Mouse (Mus musculus): Measurements from ENCODE around the gene Gm4177.
"Not testable (repeated sequence)": the region's sequence is repeated elsewhere in the genome, so short reads cannot be mapped to it uniquely, and the experiment has no call there.

Gm4177 gene

DNA sequence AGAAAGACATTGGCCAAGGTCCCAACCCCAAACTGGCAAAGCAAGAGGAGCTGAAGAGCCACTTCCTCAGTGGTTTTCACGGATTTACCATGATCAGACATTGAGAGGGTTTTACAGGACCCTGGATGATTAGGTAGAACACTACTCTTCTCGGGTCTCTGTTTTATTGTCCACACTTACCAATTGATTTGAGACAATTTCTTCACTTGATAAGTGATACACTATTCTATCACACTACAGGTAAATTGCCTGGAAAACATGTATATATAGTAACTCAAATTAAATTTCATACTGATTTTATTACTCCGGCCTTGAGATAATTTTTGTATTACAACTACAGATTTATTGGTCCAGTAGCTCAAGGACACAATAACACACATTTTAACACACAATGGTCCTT, at the start of gene Gm4177:
Gene Gm4177, minus strand, starts transcription at position 101 of the 400 bp plus-strand sequence.
- not testable (repeated sequence) for H3K27me3 ChIP-seq (ENCODE audit: insufficient read depth, low read length); H3K36me3 ChIP-seq (ENCODE audit: insufficient read depth, low read length); H3K4me3 ChIP-seq (replicated peaks; ENCODE audit: low read length); H3K4me1 ChIP-seq (replicated peaks; ENCODE audit: low read depth, low read length); H3K9me3 ChIP-seq (ENCODE audit: low read length)

DNA sequence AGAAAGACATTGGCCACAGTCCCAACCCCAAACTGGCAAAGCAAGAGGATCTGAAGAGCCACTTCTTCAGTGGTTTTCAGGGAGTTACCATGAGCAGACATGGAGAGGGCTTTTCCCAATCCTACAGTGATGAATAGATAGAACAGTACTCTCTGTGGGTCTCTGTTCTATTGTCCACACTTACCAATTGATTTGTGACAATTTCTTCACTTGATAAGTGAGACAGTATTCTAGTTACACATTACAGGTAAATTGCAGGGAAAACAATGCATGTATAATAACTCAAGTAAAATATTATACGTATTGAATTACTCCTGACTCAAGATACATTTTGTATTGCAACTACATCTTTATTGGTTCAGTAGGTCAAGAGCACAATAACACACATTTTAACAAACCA, 47.6 kb upstream of the Gm4177 start, which contains the start of gene Gm5725:
Gene Gm5725, minus strand, starts transcription at position 101 of the 400 bp plus-strand sequence.
- H3K27me3 ChIP-seq (ENCODE audit: insufficient read depth, low read length); H3K4me1 ChIP-seq (replicated peaks; ENCODE audit: low read depth, low read length); H3K36me3 ChIP-seq (ENCODE audit: insufficient read depth, low read length); H3K4me3 ChIP-seq (replicated peaks; ENCODE audit: low read length); H3K9me3 ChIP-seq (ENCODE audit: low read length): not testable (repeated sequence)

GRCm38 (mm10) chr7:21832051-21832450, 35.5 kb upstream of the Gm4177 start, which contains the start of gene Vmn1r135:
Gene Vmn1r135 (plus strand): TSS chr7:21832351.
- not testable (repeated sequence) for H3K4me3 ChIP-seq (replicated peaks; ENCODE audit: low read length)

DNA sequence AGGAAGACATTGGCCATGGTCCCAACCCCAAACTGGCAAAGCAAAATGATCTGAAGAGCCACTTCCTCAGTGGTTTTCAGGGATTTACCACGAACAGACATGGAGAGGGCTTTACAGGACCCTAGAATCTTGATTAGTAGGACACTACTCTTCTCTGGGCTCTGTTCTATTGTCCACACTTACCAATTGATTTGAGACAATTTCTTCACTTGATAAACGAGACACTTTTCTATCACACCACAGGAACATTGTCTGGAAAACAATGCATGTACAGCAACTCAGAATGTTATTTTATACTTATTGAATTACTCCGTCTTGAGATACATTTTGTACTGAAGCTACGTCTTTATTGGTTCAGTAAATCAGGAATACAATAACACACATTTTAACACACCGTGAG, 35.2 kb downstream of the Gm4177 start, which contains the start of gene Gm4175:
Gene Gm4175, minus strand, starts transcription at position 101 of the 400 bp plus-strand sequence.
- not testable (repeated sequence) for H3K4me3 ChIP-seq (replicated peaks; ENCODE audit: low read length); H3K4me1 ChIP-seq (replicated peaks; ENCODE audit: low read depth, low read length); H3K9me3 ChIP-seq (ENCODE audit: low read length); H3K36me3 ChIP-seq (ENCODE audit: insufficient read depth, low read length); H3K27me3 ChIP-seq (ENCODE audit: insufficient read depth, low read length)

More at GRCm38 (mm10) chr7:21832051-21832450, 35.5 kb upstream of the Gm4177 start, which contains the start of gene Vmn1r135:
- H3K36me3 ChIP-seq (ENCODE audit: insufficient read depth, low read length); H3K27me3 ChIP-seq (ENCODE audit: insufficient read depth, low read length); H3K4me1 ChIP-seq (replicated peaks; ENCODE audit: low read depth, low read length); H3K9me3 ChIP-seq (ENCODE audit: low read length): not testable (repeated sequence)
